Mouse (Mus musculus) cerebellum, adult 9-10 months (tissue): ENCODE data around the gene Fgd2.
"Not testable (repeated sequence)": the region's sequence is repeated elsewhere in the genome, so short reads cannot be mapped to it uniquely, and the experiment has no call there.

ENCODE experiments used
- DNase-seq: peaks from one replicate; pipeline ENCODE4 v3.0.0; 2022

Fgd2 gene

GRCm38 (mm10) chr17:29360761-29361221 is at the start of gene Fgd2:
Gene Fgd2, plus strand, starts transcription at chr17:29360914.
- no peak for DNase-seq

- no peak for DNase-seq
These were observed 49.1 kb upstream of the Fgd2 start for GRCm38 (mm10) chr17:29311602-29312001.

DNA sequence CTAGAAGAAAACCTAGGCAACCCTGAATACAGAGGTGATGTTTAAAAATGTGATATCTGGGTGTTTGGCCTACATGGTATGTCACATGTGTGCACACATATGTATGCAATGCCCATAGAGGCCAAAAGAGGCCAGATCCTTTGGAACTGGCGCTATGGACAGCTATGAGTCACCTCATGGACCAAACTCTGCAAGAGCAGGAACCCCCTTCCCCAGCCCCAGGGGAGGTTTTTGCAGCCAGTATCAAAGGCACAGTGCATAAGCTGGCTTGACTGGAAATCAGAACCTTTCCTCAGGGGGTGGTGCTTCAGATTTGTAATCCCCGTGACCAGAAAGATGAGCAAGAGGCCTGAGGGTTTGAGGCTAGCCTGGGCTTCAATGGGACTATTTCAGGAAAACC is 48.6 kb upstream of the Fgd2 start:
- no peak for DNase-seq

- DNase-seq: no peak
These were observed 47.4 kb upstream of the Fgd2 start for GRCm38 (mm10) chr17:29313300-29313699.

- no peak for DNase-seq
These were observed 44.8 kb upstream of the Fgd2 start for GRCm38 (mm10) chr17:29315672-29316465.

DNA sequence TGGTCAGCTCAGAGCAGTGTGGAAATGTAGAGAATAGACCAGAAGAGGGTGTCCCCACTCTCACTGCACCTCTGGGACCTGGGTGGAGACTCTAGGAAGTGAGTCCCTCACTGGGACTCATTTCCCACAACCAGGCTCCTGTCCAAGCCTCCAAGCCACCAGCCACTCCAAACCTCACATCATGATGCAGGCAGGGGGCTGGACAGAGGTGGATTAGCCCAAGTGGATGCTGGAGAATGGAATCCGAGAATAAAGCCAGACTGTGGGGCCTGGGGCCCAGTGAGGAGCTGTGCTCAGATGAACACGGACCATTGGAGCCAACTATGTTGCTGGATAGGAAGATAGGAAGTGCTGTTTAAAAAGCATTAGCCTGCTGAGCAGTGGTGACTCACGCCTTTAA is 43.8 kb upstream of the Fgd2 start:
- DNase-seq: no peak

DNA sequence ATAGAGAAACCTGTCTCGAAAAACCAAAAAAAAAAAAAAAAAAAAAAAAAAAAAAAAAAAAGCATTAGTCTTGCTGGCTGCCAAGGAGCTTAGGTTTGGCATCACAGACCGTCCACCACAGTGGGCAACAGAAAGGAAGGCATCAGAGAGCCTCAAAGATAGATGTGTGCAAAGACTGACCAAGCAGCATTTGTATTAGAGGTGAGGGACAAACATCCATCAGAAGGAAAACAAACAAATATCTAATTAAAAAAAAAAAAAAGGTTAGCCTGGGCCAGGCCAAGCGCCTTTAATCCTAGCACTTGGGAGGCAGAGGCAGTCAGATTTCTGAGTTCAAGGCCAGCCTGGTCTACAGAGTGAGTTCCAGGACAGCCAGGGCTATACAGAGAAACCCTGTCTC is 43.3 kb upstream of the Fgd2 start, which contains the start of gene Pi16:
Pi16 (plus strand) TSS at position 301 of the 400 bp plus-strand sequence.
- DNase-seq: not testable (repeated sequence)

DNA sequence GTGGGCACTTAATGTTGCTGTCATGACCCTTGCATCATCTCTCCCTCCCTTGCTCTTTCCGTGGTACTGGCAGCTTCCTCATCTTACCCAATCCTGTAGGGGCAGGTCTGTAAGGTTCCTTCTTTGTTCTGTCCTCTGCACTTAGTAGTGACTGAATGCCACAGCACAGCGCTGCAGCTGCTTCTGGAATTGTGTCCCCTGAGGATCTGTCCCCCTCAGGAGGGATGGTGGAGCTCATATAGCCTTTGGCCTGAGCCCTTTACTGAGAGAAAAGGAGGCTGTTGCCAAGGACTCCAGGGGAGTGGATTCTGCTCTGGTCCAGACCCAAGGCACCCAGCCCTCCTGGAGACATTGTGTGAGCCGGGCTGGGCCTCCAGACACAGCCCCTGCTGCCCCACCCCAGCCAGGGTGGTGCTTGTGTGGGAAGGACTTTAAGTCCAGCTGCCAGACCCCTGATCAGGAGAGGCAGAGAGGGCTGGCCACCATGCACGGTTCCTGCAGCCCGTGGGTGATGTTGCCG is 41.9 kb upstream of the Fgd2 start:
- DNase-seq: no peak

DNA sequence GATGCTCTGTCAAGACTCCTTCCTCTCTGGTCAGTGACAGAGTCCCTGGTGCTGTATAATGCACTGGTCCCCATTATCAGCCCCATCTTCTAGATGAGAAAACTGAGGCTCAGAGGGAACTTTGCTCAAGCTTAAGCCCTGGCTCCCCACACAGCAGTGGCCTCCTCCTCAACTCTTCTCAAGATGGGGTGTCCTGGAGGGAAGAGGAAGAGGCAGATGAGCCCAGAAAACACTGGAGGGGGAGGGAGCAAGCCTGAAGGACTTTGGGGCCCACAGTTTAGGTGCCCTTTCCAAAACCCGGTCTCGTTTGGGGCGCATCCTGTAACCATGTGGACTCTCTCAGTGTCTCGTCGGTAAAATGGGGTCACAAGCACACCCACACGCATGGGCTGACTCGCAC is 41.2 kb upstream of the Fgd2 start:
- no peak for DNase-seq

DNA sequence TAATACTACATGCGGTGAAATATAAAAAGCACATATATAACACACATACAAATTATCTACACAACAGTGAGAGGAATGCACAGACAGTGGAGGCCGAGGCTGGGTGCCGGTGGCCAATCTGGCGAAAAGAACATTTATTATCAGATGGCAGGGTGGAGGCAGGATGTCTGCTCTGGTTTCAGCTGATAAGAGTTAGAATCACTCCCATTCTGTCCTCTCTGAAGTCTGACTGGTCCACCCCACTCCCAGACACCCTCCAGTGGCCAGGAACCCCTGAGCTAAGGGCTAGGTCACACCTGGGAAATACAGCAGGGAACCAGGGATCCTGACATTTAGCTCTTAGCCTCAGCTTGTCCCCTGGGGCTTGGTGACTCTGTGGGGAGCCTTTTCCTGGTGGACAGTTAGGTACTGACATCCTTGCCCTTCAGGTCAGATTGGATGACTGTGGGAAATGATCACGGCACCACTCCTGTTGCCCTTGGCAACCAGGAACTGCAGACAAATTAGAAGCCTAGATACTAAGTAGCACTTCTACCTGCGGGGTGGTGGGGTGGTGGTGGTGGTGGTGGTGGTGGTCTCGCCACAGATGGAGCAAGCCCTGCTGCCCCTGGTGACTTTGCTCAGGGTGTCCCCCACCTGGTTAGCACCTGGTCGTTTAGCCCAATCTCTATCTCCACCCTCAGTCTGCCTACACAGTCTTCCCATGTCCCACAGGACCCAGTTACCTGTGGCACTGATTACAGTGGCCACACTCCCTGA is 40.7 kb upstream of the Fgd2 start:
- no peak for DNase-seq

GRCm38 (mm10) chr17:29321765-29322602 is 38.7 kb upstream of the Fgd2 start:
- DNase-seq: no peak

- DNase-seq: no peak
These were observed 38.1 kb upstream of the Fgd2 start for GRCm38 (mm10) chr17:29322603-29322962.

- no peak for DNase-seq
These were observed 37.1 kb upstream of the Fgd2 start for GRCm38 (mm10) chr17:29323625-29324024.

DNA sequence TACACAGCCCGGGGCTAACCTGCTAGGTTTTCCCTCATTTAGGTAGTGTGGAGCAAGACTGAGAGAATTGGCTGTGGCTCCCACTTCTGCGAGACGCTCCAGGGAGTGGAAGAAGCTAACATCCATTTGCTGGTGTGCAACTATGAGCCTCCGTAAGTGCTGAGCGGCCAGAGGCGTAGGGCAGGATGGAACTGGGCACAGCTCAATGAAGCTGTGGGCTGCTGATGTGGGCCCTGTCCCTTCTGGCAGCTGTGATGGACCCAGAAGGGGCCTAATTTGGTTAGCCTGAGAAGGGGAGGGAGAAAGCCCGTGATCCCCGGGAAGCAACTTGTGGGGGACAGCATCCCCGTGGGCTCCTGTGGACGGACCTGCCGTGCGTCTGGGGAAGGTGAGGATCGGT is 34.9 kb upstream of the Fgd2 start:
- no peak for DNase-seq

DNA sequence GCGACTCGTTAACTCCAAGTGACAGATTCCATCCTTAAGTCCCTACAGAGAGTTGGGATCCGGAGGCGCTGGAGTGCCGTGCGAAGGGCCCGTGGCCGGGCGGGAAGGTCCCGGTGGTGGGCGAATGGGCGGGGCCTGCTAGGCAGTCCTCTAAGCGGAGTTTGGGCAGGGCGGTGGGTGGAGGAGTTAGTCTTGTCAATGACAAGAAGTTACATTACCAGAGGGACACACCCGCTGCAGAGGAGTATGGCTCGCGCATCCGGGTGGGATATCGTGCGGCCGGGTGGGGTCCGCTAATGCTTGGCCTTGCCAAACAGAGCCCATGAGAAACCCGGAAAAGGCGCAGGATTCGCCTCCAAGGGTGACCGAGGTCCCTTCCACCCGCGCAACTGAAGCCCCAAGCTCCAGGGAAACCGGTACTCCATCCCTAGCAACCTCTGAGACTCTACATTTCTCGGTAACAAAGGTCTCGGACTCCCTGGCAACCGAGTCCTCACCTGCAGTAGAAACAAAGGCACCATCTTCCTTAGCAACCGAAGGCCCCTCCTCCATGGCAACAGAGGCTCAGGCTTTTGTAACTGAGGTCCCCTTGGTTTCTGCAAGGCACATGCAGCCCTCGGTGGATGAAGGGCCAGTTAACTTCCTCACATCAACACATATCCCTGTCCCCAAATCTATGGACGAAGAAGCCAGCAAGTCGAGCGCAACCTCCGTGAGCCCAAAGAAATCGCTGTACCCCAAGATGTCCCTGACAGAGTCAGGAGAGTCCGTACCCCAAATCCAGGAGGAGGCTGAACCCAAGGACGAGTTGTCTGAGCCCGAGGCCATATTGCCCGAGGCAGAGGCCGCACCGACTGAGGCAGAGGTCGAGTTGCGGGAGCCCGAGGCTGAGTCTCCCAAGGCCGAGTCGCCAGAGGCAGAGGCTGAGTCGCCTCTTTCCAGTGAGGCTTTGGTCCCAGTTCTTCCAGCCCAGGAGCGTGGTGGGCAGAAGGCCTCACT is 33.9 kb upstream of the Fgd2 start:
- DNase-seq: no peak

- DNase-seq: no peak
These were observed 33.0 kb upstream of the Fgd2 start for GRCm38 (mm10) chr17:29327691-29328090.

DNA sequence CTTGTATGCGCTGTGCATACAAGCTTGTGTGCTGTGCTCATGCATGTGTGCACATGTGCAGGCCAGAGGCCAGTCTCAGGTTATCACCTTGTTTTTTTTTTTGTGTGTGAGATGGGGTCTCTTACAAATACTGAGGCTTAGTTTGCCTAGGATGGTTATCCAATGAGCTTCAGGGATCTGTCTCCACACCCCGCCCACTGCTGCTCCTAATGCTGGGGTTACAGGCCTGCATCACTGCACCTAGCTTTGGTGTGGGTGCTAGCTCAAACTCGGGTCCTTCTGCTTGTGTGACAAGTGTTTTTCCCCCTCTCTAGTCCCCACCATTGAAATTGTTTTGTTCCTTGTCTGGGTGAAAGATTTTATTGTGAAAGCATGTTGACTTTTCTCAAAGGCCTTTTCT is 30.5 kb upstream of the Fgd2 start:
- DNase-seq: no peak

- DNase-seq: peak; percentile 87
These were observed 29.9 kb upstream of the Fgd2 start for GRCm38 (mm10) chr17:29330671-29331410.

DNA sequence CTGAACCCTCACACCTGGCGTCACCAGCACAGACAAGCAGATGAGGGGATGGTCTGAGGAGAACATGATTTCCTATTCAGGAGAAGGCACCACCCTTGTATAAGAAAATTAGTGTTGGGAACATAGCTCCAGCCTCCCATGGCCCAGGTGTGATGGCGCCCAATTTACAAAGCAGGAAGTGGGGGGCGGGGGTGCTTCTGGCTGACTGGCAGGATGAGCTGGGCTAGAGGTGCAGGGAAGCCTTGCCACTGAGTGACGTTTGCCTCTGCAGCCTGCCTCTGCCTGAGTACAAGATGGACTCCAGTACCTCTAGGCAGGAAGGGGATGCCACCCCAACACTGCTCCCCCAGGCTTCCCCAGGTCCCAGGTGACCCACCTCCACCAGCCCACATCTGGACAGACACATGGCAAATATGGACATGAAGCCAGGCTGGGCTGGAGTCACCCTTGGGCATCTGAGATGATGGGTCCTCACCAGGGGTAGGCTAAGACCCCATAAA is 28.5 kb upstream of the Fgd2 start:
- peak; percentile 34 for DNase-seq

DNA sequence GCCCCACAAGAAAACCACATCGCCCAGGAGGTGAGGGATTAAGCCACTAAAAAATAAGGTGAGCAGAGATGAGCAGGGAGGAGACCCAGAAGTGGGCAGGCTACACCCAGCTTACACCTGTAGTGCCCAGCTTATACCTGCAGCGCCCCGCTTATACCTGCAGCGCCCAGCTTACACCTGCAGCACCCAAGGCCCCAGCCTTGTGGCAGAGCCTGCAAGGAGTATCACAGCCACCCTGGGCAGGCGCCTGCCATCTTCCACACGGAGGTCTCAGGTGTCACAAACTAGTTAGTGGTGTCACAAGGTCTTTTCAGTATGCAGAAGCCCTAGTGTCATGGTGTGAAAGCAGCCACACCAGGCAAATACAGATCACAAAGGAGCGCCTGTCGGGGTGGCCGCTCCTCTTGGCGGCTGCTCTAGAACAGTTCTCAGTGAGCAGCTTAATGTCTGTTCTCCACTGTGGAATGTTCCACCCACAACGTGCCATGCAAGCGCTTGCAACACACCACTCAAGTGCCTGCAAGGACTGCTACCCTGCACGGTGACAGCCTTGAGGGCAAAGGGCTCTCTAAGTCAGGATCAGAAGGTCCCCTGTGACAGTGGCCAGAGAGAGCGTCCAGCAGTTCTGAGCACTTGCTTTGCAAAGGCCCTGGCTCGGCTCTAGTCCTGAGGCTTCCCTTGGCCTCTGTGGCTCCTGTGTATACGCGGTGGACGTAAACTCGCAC is 24.3 kb upstream of the Fgd2 start:
- DNase-seq: no peak
